Mouse (Mus musculus) cerebellum, adult 2 months (tissue): ENCODE measurements around the gene Ddx39.

Experiments
- CTCF ChIP-seq: fragments of 200-500 bp; IDR thresholded peaks from 2 replicates; pipeline ENCODE4 v1.5.1; 2011; ENCODE audit warnings: low read depth, mild to moderate bottlenecking, control low read depth, low read length, moderate library complexity, borderline replicate concordance; ENCODE audit not compliant: insufficient read depth
- POLR2A ChIP-seq: fragments of 200-500 bp; IDR thresholded peaks from 2 replicates; pipeline ENCODE4 v1.6.1; 2011; ENCODE audit warnings: low read length, control low read depth, borderline replicate concordance; ENCODE audit not compliant: insufficient read depth

DNA sequence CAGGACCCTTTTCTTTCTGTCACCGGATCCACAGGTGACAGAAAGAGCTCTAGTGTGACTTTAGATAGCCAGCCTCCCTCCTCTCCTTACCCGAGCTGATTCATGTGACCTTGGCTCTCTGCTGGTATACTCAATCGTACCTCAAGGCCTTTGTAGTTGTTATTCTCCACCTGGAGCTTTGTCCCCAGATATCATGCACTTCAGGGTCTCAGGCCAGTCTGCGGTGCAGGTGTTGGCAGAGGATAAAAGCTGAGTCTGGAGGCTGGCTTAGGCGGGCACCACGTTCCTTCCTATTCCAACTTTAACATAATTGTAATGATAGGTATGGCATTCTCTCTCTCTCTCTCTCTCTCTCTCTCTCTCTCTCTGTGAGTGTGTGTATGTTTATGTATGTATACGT lies 54.7 kb downstream of the Ddx39 start:
- no peak for TF ChIP-seq CTCF
- no peak for TF ChIP-seq POLR2A
